Mouse (Mus musculus): ENCODE measurements around the gene Lims1. TPM values are rescaled to one million over a fixed set of nuclear protein-coding genes. Genes with fewer than 3 reads are reported as not detected.

The Lims1 gene
- total and polyA plus RNA-seq, 2 experiments from 2014 or later, result 43.6 to 51.7 TPM

DNA sequence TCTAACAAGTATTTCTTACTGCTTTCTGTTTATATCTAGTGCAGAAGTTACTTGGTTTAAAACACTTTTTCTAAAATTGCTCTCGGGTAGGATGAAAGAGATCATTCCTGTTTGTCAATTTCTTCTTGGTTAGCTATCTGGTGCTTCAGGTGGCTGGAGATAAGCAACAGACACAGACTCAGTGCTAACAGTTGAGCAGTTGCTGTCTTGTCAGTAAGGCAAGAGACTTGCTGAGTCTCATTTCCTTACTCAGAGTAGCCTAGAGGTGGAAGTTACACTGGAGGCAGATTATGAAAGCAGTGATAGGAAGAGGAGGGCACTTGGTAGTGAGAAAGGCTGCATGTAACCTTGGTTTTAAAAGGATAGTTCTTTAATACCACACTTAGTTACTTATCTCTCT, 128.9 kb downstream of the Lims1 start:
- WGBS, result 96% methylated on average over 1 of the region's 1 CpGs
- Histone ChIP-seq H3K27me3 (ENCODE audit: insufficient read depth, low read length) (no peaks in the 10 kb centered on the region), H3K9ac (no peak overlapping the region), H3K4me3 (ENCODE audit: low read depth, low read length) (no peak overlapping the region), H3K36me3 (ENCODE audit: insufficient read depth) (peaks cover 18% of the 10 kb centered on the region; the same call in 1 of the 2 replicates), H3K4me1 (ENCODE audit: insufficient read depth) (0 out of 2 replicates have a peak, but pooled peaks cover 2% of the 10 kb centered on the region), H3K9me3 (ENCODE audit: low read length) (no peaks in the 10 kb centered on the region), H3K27ac (ENCODE audit: low read depth, low read length) (no peak overlapping the region), H3K4me2 (ENCODE audit: low read depth) (no peak overlapping the region)
- no peak for TF ChIP-seq CTCF (IDR thresholded peaks at IDR 0.05; ENCODE audit: low read depth)
- DNase-seq (no peak), ATAC-seq (no peak)

GRCm38 (mm10) chr10:58459896-58460295, 136.6 kb downstream of the Lims1 start:
- ATAC-seq (no peak), DNase-seq (no peak)
- Histone ChIP-seq H3K9me3 (ENCODE audit: low read length) (no peaks in the 10 kb centered on the region), H3K4me1 (ENCODE audit: insufficient read depth) (no peaks in the 10 kb centered on the region), H3K27ac (ENCODE audit: low read depth, low read length) (no peak overlapping the region), H3K4me3 (ENCODE audit: low read depth, low read length) (no peak overlapping the region), H3K9ac (no peak overlapping the region), H3K4me2 (ENCODE audit: low read depth) (no peak overlapping the region), H3K27me3 (ENCODE audit: insufficient read depth, low read length) (no peaks in the 10 kb centered on the region), H3K36me3 (ENCODE audit: insufficient read depth) (peaks cover 50% of the 10 kb centered on the region)
- TF ChIP-seq CTCF (IDR thresholded peaks at IDR 0.05; ENCODE audit: low read depth), result no peak
- WGBS, result 90% methylated on average over 1 of the region's 1 CpGs

Other genes starting within 250 kb of the Lims1 start
- not detected in 2 replicates for gene AW822073, start 98.5 kb upstream of the Lims1 start, total RNA-seq (2014; rRNA removed)
- not detected in 2 replicates for gene AW822073, start 98.5 kb upstream of the Lims1 start, polyA plus RNA-seq (2015; fragmentation: Nextera tagmentation; extraction: Ambion mirVana)
- gene Duxf3, start 90.8 kb upstream of the Lims1 start, total RNA-seq (2014; rRNA removed), result 0.76 TPM in 1 of 2 replicates, not detected in the other
- not detected in 2 replicates for gene Duxf3, start 90.8 kb upstream of the Lims1 start, polyA plus RNA-seq (2015; fragmentation: Nextera tagmentation; extraction: Ambion mirVana)
- gene Gm4981, start 86.8 kb upstream of the Lims1 start, total RNA-seq (2014; rRNA removed), result not detected in 2 replicates
- gene Gm4981, start 86.8 kb upstream of the Lims1 start, polyA plus RNA-seq (2015; fragmentation: Nextera tagmentation; extraction: Ambion mirVana), result not detected in 2 replicates
- gene Gcc2, start 68.0 kb upstream of the Lims1 start, total RNA-seq (2014; rRNA removed), result 33.9 and 36.7 TPM in 2 replicates
- 67.0 and 96.5 TPM in 2 replicates for gene Gcc2, start 68.0 kb upstream of the Lims1 start, polyA plus RNA-seq (2015; fragmentation: Nextera tagmentation; extraction: Ambion mirVana)
- gene Ranbp2, start 123.5 kb downstream of the Lims1 start, total RNA-seq (2014; rRNA removed), result 51.6 and 65.4 TPM in 2 replicates
- 7.1 and 10.9 TPM in 2 replicates for gene Ranbp2, start 123.5 kb downstream of the Lims1 start, polyA plus RNA-seq (2015; fragmentation: Nextera tagmentation; extraction: Ambion mirVana)
- 7.8 and 7.9 TPM in 2 replicates for gene Ccdc138, start 174.5 kb downstream of the Lims1 start, total RNA-seq (2014; rRNA removed)
- gene Ccdc138, start 174.5 kb downstream of the Lims1 start, polyA plus RNA-seq (2015; fragmentation: Nextera tagmentation; extraction: Ambion mirVana), result 4.9 and 9.4 TPM in 2 replicates

Measured in forebrain, postnatal 0 days (tissue).